Mouse (Mus musculus): ENCODE data around the gene Sez6l.
A peak's percentile ranks its signal among the peaks of the same experiment; 100 is the strongest.

Gene Sez6l

GRCm38 (mm10) chr5:112584155-112584769 is 7.3 kb upstream of the Sez6l start:
- no peak for DNase-seq (ENCODE audit: low spot score in 2 of 2)

DNA sequence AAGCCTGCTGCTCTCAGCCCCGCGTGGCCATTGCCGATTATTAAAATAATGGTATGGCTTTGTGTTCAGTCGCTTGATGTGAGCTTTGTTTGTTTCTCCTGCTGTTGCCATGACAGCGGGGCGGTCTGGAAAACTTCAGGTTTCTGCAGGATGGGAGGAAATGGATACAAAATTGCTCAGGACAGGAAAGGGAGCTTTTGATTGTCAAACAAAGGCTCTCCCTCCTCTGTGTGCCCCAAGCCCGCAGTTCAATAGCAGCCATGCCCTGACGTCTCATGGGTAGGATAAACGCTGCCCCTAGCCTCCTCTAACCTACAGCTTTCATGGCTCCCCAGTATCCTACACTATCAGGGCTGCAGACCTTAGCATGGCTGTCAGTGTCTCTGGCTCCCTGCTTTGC is 6.3 kb upstream of the Sez6l start:
- DNase-seq (ENCODE audit: low spot score in 2 of 2), result no peak

- DNase-seq (ENCODE audit: low spot score in 2 of 2), result peak; percentile 56 to 69
Observed at GRCm38 (mm10) chr5:112577750-112578149, 765 bp upstream of the Sez6l start.

DNA sequence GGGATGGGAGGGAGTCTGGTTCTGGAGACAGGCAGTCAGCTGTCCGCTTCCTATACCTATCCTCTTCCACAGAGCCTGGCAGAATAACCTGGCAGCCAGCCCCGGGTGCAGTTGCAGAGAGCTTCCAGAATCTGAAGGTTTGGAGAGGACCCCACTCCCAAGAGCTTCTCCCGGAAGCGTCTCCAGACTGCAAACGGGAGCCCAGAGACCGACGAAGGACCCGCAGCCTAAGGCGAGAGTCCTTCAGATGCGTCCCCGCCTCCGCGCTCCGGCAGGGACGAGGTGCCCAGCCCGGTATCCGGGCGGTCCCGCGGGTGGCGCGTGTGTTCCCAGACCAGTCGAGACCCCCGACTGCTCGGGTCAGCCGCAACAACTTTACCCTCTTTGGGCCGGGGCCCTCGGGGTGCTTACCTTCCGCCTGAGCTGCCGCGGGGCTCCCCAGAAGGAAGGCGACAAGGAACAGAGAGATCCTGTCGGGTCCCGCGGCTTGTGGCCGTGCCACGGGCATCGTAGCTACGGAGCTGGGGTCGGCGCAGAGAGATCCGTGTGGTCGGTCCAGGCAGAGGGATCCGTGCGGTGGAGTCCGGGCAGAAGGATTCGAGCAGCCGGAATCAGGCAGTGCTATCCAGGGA is 508 bp downstream of the Sez6l start:
- DNase-seq (ENCODE audit: low spot score in 2 of 2), result no peak

DNA sequence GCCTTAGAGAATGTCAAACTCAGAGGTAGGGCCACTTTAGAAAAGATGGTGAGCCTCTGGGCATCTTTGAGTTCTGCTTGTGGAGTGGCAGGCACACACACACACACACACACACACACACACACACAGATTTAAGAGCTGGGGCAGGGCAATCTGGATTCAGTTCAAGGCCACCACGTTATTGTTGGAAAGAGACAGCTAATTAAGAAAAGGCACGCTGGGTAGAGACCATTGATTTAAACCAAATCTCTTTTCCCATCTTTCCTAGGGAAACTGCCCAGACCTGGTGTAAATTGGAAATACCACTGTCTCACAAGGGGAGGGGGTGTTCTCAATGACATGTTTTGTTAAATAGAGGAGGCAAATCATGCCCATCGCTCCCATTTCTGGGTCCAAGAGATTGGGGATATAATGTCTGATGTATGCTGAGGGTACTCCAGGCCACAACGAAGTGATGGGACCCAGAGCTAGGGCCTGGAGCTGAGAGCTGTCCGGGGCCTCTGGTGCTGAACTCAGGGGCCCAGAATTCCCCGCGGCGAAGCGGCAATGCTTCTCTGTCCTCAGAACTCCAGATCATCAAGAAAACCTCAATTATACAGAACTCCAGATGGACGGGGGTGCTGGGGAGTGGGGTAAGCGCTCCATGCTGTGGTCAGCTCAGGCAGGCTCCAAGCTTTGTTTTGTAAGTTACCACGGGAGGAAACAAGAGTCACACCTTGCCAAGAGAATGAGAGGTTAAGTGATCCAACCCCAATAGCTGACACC is 1.7 kb downstream of the Sez6l start:
- DNase-seq (ENCODE audit: low spot score in 2 of 2), result no peak

- DNase-seq (ENCODE audit: low spot score in 2 of 2), result peak in 1 of 2 experiments; percentile 82
Observed at GRCm38 (mm10) chr5:112573916-112574315, 3.1 kb downstream of the Sez6l start.

DNA sequence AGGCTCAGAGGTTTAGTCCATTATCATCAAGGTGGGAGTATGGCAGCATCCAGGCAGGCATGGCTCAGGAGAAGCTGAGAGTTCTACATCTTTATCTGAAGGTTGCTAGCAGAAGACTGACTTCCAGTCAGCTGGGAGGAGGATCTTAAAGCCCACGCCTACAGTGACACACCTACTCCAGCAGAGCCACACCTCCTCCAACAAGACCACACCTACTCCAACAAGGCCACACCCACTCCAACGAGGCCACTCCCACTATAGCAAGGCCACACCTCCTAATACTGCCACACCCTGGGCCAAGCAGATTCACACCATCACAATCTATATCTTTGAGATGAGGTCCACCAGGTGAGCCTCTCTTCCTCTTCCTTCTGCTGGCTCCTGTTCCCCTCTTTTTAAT is 4.8 kb downstream of the Sez6l start:
- DNase-seq (ENCODE audit: low spot score in 2 of 2), result no peak

DNA sequence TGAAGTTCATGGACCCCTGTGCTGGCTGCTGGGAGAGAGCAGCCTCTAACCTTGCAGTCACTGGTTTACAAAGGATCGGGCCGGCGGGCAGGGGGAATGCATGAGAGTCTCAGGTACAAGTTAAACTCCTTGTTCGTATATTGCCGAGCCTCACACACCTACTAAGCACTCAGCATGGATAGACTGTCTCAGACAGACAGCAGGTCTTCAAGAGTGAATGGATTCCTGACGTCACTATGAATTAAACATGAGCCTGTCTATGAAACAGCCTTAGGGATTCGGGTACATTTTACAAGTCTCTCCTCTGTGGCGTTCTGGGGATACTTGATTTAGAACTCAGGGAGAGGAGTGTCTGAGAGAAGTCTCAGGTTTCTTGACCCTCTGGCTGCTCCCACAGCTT is 11.5 kb downstream of the Sez6l start:
- no peak for DNase-seq (ENCODE audit: low spot score in 2 of 2)

- DNase-seq (ENCODE audit: low spot score in 2 of 2), result no peak
Observed at GRCm38 (mm10) chr5:112565083-112565482, 11.9 kb downstream of the Sez6l start.

GRCm38 (mm10) chr5:112560869-112561499 is 16.0 kb downstream of the Sez6l start:
- no peak for DNase-seq (ENCODE audit: low spot score in 2 of 2)

GRCm38 (mm10) chr5:112560139-112560538 is 16.8 kb downstream of the Sez6l start:
- no peak for DNase-seq (ENCODE audit: low spot score in 2 of 2)

DNA sequence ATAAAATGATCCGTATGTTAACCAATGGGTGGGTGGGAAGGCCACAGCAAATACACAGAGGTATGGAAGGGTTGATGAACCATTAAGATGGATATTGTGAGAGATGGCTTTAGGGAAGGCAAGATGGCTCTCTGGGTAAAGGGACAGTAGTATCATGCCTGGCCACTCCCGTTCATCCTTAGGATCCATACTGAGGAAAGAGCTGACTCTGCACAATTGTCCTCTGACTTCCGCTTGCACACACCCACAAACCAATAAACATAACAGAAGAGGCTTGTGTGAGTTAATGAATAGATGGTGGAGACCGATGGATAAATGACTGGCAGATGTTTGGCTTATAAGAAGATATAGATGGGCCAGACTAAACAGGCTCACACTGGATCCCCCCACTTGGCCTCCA is 19.6 kb downstream of the Sez6l start:
- no peak for DNase-seq (ENCODE audit: low spot score in 2 of 2)

DNA sequence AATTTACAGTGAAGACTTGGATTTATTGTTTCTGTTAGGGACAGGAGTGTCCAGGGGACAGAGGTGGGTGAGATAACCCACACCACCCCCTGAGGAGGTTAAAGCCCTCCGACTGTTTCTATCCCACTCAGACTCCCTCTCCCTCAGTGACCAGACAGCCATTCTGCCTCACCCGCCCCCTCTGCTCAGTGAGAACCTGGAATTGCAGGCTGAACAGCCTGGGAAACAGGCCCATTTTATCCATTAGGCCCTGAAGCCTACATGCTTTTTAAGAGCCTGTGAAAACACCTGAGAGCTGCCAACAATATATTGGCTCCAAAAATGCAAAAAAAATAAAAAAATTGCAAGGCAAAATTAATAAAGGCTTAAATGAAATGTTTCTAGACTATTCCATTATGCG is 20.3 kb downstream of the Sez6l start:
- no peak for DNase-seq (ENCODE audit: low spot score in 2 of 2)

GRCm38 (mm10) chr5:112554508-112554907 is 22.5 kb downstream of the Sez6l start:
- DNase-seq (ENCODE audit: low spot score in 2 of 2), result no peak

DNA sequence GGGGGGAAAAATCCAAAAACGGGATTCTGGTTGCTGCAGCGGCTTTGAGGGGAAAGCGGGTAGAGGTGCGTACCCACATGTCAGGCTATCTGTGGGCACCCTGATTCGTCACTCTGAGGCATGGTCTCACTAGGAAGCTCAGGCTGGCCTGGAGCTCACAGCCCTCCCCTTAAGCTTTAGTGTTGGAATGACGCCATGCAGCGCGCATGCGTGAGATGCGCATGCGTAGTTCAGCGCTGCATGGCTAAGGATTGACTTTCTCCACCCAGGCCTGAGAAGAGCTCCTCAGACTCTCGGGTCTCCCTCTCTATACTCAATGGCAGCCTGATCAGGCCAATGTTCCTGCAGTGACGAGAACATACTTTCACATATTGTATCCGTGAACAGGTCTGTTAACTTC is 24.2 kb downstream of the Sez6l start:
- DNase-seq (ENCODE audit: low spot score in 2 of 2), result no peak

DNA sequence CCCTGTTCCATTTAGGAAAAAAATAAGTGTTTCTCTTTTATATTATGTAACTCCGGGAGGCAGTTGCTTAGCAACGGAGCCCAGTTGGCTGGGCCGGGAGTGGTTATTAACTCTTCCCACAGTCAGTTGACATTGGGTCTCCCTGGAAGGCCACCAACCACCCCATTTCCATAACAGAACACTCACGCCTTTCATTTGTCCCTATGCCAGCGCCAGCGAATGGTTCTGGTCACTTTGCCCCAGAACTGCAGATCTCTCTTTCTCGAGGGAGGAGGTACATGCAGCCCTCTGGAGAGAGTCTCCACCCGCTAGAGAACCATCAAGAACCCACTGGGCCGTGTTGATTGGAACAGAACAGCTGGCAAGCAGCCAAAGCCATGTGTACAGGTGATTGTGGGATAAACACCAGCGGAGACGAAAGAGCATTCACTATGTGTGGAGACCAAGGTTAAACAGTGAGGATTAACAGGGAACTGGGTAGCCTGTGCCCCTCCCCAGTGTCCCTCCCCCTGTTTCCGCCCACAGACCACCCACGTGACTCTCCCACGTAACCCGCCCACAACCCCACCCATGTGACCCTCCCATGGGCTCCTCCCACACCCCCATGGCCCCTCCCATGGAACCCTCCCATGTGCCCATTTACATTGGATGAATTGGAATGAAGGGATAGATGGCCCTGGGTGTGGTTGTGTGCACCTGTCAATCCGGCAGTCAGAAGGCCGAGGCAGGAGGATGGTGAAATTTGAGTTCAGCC is 24.8 kb downstream of the Sez6l start:
- DNase-seq (ENCODE audit: low spot score in 2 of 2), result peak; percentile 65 to 80

GRCm38 (mm10) chr5:112548846-112549620 is 28.0 kb downstream of the Sez6l start:
- DNase-seq (ENCODE audit: low spot score in 2 of 2), result peak in 1 of 2 experiments; percentile 41

- no peak for DNase-seq (ENCODE audit: low spot score in 2 of 2)
Observed at GRCm38 (mm10) chr5:112546771-112547170, 30.2 kb downstream of the Sez6l start.

GRCm38 (mm10) chr5:112538295-112538694 is 38.7 kb downstream of the Sez6l start:
- DNase-seq (ENCODE audit: low spot score in 2 of 2), result no peak

GRCm38 (mm10) chr5:112535868-112536267 is 41.1 kb downstream of the Sez6l start:
- DNase-seq (ENCODE audit: low spot score in 2 of 2), result no peak

- DNase-seq (ENCODE audit: low spot score in 2 of 2), result no peak
Observed at GRCm38 (mm10) chr5:112534146-112534545, 42.8 kb downstream of the Sez6l start.

All from right cerebral cortex, postnatal 36 days (tissue).